Mouse (Mus musculus) liver, postnatal 0 days (tissue): ENCODE measurements at regions not wholly inside any gene's neighbourhood (a gene's known extent, or its start where the extent isn't known, plus 50 kb on each side); places are given as distances from the start of the nearest gene placed in this dataset.

Experiments
- CTCF ChIP-seq: sonication (generic); IDR thresholded peaks from 2 replicates; pipeline ENCODE4 v1.5.1; 2016; ENCODE audit warnings: antibody characterized with exemption, low read depth
- EP300 ChIP-seq: IDR thresholded peaks from 2 replicates; pipeline ENCODE4 v1.6.1; 2016; ENCODE audit warnings: antibody characterized with exemption, low read depth, mild to moderate bottlenecking

DNA sequence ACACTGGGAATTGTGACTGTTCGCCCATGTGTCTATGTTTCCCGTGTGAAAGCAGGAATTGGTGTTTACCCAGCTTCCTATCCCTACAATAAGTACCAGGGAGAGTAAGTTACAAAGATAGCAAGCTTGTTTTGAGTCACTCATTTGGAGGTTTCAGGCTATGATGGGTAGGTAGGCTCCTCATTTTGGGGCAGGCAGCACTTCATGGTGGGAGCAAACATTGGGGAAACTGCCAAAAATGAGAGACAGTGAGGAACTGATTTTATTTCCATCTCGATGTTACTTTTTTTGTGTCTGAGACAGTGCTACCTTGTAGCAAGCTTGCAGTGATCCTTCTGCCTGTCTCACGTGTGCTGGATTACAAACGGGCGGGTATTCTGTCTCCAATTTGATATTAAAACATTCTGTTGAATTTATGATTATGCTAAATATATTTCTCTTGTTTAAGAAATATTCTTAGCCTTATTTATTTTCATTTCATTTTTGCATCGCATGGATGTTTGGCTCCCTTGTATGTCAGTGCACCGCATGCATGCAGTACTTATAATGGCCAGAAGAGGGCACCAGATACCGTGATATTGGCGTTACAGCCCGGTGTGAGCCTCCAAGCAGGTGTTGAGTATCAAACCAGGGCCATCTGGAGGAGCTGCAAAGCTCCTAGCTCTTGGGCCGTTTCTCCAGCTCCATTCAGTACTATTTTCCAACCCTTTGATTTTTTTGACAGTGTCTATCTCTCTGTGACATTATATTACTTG is 264.3 kb upstream of the Got2 start:
- TF ChIP-seq EP300 (no peak), CTCF (peak; percentile 85)
